Mouse (Mus musculus) embryo, embryonic 11 days (tissue): ENCODE measurements around the gene H2afy.
"Not testable (repeated sequence)": the region's sequence is repeated elsewhere in the genome, so short reads cannot be mapped to it uniquely, and the experiment has no call there.

Source experiments
- DNase-seq: peaks from one replicate; pipeline ENCODE4 v3.0.0-alpha.2; 2015

The H2afy gene

GRCm38 (mm10) chr13:56069643-56070042 lies 66.5 kb downstream of the H2afy start:
- no peak for DNase-seq

DNA sequence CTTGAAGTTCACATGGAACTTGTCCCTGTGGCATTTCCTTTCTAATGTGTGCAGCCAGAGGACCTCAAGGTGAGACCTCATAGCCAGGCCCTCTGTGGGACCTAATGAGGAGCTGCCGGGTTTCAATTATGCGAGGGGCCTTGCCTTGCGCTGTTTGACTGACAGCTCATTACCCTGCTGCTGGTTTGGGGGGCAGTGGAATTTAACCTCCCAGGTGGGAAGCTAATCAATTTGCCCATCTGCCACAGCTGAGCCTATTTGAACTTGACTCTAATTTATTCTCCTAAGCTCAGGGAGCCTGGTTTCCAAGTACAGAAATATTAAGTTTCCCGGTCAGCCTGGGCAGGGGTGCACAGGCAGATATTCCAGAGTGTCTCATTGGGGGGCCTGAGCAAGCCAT lies 67.6 kb downstream of the H2afy start:
- peak; percentile 29 for DNase-seq

- no peak for DNase-seq
Measured at GRCm38 (mm10) chr13:56066904-56067303, 69.3 kb downstream of the H2afy start.

- peak; percentile 49 for DNase-seq
Measured at GRCm38 (mm10) chr13:56066152-56066551, 70.0 kb downstream of the H2afy start.

- DNase-seq = no peak
Measured at GRCm38 (mm10) chr13:56057761-56058160, 78.4 kb downstream of the H2afy start.

DNA sequence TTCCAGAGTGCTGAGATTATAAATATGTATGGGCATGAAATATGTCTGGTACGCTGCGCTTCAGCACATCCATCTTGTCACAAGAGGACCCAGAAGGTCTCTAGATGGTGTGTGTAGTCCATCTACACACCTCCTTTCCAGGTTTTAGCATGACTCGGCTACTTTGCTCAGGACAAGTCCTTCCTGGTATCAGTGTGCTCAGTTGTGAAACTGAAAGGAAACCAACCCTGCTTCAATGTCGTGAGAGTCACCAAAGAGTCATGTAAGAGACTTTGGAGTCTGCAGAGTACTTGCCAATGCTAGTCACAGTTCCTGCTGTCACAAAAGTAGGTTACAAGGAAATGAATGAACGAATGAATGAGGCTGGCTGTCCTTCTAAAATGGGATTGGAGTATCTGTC lies 80.4 kb downstream of the H2afy start:
- no peak for DNase-seq

- no peak for DNase-seq
Measured at GRCm38 (mm10) chr13:56054089-56054488, 82.1 kb downstream of the H2afy start.

- peak; percentile 77 for DNase-seq
Measured at GRCm38 (mm10) chr13:56052781-56053180, 83.4 kb downstream of the H2afy start.

DNA sequence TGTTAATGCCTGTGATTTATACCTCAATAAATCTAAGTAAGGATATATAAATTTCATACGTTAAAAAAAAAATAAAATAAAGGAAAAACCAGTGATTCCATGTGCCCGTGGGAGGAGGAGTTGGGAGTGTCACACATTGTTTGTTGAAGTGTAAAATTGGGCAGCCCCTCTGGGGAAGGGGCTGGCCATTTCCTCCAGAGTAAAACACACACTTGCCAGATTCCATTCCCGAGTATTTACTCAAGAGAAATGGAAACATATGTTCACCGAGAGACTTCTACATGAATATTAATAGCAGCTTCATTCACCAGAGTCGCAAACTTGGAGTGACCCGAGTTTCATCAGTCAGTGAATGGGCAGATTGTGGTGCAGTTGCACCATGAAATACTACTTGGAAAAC lies 85.9 kb downstream of the H2afy start:
- no peak for DNase-seq

- DNase-seq = no peak
Measured at GRCm38 (mm10) chr13:56042221-56042620, 93.9 kb downstream of the H2afy start.

- no peak for DNase-seq
Measured at GRCm38 (mm10) chr13:56040621-56041020, 95.5 kb downstream of the H2afy start.

- DNase-seq = no peak
Measured at GRCm38 (mm10) chr13:56039610-56040371, 96.4 kb downstream of the H2afy start.

- DNase-seq = no peak
Measured at GRCm38 (mm10) chr13:56029006-56029405, 107.2 kb downstream of the H2afy start.

- not testable (repeated sequence) for DNase-seq
Measured at GRCm38 (mm10) chr13:56027996-56028395, 108.2 kb downstream of the H2afy start.

DNA sequence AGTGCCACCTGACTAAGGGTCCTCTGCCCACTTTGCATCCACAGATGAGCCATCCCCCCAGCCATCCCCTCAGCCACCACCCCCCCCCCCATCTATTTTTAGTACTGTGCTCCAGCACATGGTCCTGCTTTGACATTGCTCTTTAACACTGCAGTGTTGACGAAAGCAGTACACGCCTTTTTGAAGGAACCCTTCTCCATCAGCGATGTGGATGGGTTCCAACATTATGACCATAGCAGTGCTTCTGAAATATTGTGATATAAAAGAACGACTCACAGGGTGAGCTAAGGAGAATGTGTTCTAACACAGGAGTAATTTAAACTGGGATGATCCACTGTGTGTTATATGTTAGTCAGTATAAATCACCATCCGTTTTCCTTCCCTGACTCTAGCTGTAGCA lies 109.5 kb downstream of the H2afy start:
- DNase-seq = no peak

DNA sequence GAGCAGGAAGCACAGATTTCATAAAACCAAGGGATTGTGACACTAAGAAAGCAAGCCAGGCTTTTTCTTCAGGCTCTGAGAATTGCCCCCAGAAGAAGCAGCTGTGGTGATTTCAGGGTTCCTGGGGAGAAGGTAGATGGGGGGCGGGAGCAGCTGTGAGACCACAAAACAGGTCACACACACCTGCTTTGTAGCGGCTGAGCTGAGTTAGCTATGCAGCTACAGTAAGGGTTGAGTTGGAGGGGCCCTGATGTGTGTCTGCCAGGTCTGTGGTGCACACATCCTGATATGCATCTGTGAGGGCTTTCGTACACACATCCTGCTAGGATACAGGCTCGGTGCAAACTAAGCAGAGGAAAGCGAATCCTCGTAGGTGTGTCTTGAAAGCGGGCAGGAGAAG lies 110.1 kb downstream of the H2afy start:
- DNase-seq = no peak

DNA sequence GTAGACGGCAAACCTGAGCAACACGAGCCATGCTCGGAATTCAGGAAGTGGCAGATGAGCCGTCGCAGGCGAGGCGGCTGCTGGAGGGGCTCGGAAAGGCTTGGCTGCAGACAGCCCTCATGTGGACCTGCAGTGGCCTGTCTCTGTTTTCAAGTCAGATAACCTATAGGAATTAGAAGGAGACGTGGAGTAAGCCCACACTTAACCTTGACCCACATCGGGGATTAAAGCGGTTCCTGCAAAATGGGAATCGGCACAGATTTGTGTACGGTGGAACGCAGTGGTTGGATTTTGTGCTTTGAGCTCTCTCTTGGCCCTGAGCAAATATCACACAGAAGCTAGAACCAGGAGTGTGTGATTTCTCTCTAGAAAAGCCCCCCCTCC lies 111.1 kb downstream of the H2afy start:
- peak; percentile 37 for DNase-seq

DNA sequence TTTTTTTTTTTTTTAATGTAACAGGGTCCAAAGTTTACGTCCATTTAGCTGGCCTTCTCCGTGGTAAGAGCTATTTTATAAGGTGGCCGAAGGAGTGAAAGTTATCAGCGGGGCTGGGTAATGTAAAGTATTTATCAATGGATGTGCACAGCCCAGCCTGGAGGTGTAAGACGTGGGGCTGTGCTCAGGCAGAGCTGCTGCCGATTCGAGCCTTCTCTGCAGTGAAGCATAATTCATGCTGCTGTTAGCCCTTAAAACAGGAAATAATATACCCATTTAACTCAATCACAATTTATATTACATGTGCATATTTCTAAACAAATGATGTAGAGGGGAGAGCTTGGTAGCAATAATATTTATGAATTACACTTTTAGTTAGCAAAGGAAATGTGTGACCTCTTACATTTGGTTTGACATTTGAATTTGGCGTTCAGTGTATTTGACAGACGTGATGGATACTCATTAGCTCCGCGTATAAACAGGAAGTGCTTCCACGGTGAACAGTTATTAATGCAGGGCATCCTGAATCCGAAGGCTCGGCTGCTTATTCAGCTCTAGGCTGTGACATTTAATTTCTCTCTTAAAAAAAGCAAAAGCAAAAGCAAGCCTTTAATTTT lies 111.6 kb downstream of the H2afy start:
- DNase-seq = no peak
